Mouse (Mus musculus) cerebellum, adult 9-11 months (tissue): Measurements from ENCODE around the gene Arsg.
A peak's percentile ranks its signal among the peaks of the same experiment; 100 is the strongest.
"Not testable (repeated sequence)": the region's sequence is repeated elsewhere in the genome, so short reads cannot be mapped to it uniquely, and the experiment has no call there.

Source experiments
- DNase-seq: peaks from one replicate; pipeline ENCODE4 v3.0.0; 2022

The Arsg gene

GRCm38 (mm10) chr11:109470921-109471861, 2.0 kb upstream of the Arsg start:
- DNase-seq = no peak

- peak; percentile 54 for DNase-seq
Measured at GRCm38 (mm10) chr11:109472171-109472691, 943 bp upstream of the Arsg start.

GRCm38 (mm10) chr11:109472821-109473170, 378 bp upstream of the Arsg start:
- no peak for DNase-seq

DNA sequence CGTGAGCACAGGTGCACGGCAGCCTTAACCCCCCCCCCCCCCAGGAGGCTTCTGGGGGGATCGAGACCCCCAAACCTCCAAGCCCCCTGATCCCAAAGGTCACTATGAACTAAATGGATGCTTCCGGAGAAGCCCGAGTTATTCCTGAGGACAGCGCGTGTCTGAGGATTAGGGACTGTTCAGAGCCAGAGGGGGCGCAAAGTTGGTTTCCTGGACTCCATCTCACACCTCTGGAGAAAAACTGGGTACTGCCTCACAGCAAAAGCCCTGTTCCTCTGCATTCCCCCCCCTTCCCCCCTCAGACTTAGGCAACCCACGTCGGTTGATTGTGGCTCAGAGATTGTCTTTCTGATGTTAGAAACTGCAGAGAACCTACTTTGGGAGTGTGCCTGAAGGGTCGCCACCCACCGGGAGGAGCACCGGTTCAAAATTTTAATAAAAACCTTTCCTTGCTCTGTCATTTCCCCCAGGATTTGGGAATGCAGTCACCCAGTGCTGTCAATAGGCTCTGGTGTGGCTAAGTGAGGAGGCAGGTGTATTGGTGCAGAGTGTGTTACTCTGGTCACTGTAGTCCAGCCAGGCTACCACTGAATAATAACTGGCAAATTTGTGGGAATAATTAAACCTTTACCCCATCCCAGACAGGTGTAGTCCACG, 1.0 kb downstream of the Arsg start:
- DNase-seq = peak; percentile 56

- DNase-seq = no peak
Measured at GRCm38 (mm10) chr11:109474836-109475235, 1.7 kb downstream of the Arsg start.

GRCm38 (mm10) chr11:109475717-109476116, 2.5 kb downstream of the Arsg start:
- no peak for DNase-seq

DNA sequence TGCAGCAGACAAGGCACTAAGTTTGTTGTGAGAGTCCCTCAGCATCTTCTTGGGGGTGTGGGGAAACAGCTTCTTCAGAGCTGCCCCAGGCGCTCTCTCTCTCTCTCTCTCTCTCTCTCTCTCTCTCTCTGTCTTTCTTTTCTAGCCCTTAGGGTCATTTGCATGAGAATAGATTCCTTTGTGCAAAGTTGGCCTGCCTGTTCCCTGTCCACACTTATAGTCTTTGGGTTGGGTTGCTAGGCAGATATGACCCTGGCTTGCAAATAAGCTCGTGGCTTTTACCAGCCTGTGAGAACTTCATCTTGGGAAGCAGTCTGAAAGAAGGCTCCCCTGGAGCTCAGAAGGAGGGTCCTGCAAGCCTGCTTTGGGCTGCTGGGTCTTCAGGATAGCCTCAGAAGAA, 3.1 kb downstream of the Arsg start:
- no peak for DNase-seq

DNA sequence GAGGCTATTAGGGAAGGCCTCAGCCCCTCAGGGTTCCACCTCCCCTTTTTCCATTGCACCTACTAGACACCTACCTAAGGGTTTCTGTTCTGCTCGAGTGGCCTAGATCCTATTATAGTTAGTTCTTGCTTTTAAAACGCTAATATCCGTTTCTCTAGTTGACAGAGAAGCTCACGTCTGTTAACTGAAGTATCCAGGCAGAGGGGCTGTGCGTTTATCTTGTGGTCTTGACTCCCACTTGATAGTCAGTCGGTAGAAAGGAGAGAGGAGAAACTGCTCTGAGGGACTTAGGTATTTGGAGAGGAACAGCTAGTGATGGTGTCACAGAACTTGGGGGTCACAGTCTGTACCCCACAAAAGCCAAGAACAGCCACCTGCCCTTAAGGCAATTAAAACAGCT, 3.5 kb downstream of the Arsg start:
- no peak for DNase-seq

- DNase-seq = no peak
Measured at GRCm38 (mm10) chr11:109477606-109478380, 4.6 kb downstream of the Arsg start.

DNA sequence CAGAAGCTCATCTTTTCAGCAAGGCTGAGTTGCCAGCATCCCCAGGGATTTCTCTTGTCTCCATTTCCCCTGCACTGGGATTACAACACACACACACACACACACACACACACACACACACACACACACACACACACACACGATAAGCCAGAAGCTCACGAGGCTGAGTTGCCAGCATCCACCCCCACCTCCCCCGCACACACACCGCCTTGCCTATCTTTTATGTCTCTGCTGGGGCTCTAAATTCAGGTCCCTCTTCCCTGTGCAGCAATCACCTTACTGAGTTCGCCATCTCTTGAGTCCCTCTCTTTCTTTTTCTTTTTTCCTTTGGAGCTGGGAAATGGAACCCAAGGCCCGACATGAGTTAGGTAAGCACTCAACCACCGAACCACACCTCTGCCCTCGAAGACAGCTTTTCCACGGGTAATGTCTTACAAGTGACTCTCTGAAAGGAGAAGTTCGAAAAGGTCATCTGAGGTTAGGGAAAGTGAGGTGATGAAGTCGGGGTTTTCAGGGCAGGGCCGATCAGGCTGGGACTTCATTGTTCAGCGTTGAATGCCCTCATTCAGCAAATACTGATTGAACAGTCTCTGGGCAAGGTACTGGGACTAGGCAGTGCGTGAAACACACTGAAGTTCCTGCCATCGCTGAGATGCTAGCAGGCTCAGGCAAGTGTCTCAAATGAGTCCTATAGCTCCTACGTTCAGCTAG, 6.6 kb downstream of the Arsg start:
- no peak for DNase-seq

GRCm38 (mm10) chr11:109480440-109480839, 7.3 kb downstream of the Arsg start:
- DNase-seq = no peak

- DNase-seq = peak; percentile 67
Measured at GRCm38 (mm10) chr11:109485398-109486045, 12.3 kb downstream of the Arsg start.

DNA sequence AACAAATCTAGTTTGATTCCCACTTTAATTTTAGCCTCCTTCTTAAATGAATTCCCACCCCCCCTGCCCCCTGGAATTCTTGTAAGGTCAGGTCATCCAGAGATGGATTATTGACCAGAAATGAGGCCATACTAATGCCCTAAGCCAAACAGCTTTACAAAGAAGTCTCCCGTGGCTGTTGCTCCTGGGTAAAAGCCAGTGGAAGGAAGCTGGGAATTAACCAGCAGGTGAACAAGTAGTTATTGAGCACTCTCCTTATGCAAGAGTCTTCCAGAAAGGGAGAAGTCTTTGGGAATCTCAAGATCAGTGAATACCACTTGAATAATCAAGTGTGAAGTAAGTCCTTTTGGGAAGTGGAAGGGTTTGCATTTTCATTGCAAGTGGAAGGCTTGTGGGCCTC, 13.9 kb downstream of the Arsg start:
- DNase-seq = no peak

GRCm38 (mm10) chr11:109487991-109488684, 15.0 kb downstream of the Arsg start:
- DNase-seq = no peak

- DNase-seq = no peak
Measured at GRCm38 (mm10) chr11:109489763-109490162, 16.6 kb downstream of the Arsg start.

GRCm38 (mm10) chr11:109491844-109492243, 18.7 kb downstream of the Arsg start:
- DNase-seq = no peak

DNA sequence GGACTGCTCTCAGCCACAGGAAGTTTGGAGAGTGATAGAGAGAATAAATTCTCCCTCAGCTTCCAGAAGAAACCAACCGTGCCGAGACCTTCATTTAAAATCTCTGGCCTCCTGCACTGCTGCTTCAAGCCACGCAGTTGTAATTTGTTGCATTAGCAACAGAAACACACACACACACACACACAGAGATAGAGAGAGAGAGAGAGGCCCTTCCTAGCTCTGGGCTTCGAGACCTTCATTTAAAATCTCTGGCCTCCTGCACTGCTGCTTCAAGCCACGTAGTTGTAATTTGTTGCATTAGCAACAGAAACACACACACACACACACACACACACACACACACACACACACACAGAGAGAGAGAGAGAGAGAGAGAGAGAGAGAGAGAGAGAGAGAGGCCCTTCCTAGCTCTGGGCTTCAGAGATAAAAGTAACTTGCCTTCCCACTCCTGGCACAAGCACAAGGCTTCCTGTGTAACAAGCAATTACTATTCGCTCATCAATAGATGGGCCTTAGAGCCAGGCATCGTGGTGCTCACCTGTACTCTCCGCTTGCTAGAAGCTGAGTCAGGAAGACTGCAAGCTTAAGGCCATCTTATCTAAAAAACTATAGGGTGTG, 19.8 kb downstream of the Arsg start:
- DNase-seq = not testable (repeated sequence)

- no peak for DNase-seq
Measured at GRCm38 (mm10) chr11:109494890-109495770, 22.0 kb downstream of the Arsg start.

DNA sequence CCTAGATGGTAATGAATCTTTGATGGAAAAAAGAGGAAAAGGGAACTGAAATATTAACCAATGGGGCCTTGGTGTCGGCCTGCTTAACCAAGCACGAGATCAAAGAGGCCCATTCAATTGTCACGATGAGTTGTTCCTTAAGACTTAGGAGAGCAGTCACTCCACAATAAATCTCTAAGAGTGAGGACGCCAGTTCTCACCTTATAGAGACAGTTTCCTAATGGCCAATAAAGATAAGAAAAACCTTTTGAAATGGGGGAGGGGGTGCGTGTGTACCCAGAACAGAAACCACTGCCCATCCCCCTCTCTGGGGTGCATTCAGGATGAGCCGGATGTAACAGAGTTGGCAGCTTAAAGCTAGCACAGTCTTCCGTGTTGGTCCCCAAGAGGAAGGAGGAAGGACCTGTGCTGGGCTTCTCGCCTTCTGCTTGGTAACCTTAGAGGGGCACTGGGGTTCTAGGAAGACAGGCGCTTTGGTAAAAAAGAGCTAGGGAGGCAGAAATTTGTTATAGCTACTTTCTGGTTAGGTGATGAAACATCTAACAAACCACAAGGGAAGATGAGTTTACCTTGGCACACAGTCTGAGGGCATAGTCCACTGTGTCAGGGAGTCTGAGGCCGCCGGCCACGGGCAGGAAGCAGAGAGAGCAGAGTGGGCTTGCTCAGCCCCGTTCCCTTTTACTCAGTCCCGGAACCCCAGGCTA, 22.7 kb downstream of the Arsg start:
- DNase-seq = no peak
